Mouse (Mus musculus) MEL-GATA-1-ER (cell line): ENCODE measurements around the gene Ecm1.
A peak's percentile ranks its signal among the peaks of the same experiment; 100 is the strongest.

Experiments
- DNase-seq: peaks from one replicate; pipeline ENCODE4 v3.0.0-alpha.2; 2012; ENCODE audit warnings: low read depth; ENCODE audit errors: extremely low read depth

The Ecm1 gene

DNA sequence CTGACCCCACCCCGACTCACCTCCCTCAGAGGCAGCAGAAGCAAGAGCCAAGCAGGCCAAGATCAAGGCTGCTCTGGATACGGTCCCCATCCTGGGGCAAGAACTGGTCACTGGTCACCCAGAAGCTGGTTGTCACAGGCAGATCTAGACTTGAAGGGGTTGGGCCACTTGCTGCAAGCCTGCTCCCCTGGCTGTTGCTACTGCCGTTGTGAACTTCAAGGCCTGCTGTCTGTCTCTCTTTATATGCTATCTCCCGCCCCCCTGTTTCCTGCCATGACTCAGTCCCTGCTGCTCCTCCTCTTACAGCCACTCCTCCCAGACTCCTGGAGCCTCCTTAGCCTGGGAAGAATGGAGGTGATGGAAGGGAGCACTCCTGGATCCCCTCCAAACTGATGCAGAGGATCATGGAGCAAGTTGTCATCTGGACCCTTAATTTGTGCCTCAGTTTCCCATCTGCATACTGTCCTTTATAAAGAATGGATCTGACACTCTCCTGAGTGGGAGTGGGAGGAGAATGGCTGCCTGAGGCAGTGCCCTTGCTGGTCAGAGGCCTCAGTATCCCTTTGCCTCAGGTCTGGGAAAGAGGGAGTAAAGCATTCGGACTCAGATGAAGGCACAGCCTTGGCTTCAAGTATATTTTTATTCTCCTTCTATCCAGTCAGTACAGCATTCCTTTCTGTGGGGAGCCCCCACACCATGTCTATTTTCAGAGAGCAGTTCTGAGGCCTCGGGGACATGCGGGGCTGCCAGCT, at the start of gene Ecm1:
TSS of gene Ecm1 (minus strand) at position 217 of the 752 bp plus-strand sequence.
- peak; percentile 75 for DNase-seq

DNA sequence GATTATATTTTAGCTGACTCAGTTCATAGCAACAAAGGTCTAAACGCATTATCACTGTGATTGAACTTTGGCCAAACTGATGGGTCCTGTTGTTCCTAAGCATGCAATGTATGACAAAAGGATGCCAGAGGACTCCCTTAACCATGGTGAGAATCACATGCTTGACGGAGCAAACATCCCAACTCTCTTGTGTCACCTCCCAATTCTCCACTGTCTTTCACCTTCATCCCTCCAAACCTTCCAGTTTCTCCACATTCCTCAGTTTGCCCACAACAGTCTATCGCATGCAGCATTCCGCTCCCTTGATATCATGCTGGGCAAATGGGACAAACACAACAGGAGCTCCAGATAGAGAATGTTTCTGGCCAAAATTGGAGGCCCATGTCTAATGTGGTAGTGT, 46.1 kb upstream of the Ecm1 start:
- DNase-seq = no peak

DNA sequence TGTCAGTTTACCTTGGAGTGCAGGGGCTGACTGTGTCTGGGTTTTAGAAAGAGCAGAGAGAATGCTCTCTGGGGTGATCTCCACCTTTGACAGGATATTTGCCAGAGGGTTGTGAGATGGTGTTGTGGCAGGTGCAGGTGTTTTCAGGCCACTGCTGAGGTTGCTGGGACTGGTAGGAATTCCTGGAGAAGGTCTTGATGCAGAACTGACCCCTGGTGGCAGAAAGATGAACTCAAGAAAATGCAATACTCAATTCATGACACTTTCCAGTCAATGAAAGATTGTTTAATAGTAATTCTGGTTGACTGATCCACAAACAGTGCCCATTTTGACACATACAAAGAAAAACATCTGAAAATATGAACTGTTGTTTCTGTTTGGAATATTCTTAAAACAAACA, 32.6 kb upstream of the Ecm1 start:
- DNase-seq = peak; percentile 21

DNA sequence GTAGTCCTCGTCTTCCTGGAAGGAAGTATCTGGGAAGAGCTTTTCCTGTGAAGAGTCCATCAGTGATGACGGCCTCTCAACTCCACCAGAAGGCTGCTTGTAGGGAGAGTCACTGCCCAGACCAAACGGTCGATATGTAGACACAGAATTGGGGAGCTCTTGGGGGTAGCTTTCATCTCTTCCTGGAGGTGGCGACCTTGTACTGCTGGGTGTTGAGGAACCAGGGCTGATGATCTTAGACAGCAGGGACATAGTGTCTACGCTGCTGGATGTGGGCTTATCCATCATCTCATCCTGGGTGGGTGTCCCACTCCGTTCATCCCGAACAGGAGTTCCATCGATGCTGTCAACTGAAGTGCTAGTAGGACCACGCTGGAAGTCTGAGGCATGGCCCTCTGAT, 26.2 kb upstream of the Ecm1 start:
- no peak for DNase-seq

GRCm38 (mm10) chr3:95763811-95764210, 24.4 kb upstream of the Ecm1 start:
- DNase-seq = no peak

DNA sequence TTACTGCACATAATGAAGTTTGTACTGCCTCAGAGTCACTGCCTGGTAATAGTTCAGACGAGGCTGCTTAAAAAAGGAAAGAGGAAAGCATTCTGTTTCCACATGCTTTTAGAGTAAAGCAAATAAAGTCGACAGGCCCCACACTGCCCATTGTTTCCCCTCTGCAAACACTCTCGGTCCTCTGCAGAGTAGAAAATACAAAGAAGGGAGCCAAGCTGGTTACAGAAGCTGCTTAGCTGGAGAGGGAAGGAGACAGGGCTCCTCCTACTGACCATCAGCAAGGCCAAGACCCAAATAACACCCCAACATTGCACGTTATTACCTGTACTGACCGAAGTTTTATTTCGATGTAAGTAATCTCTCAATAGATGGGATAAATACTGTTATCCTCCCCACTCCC, 23.6 kb upstream of the Ecm1 start:
- DNase-seq = no peak

- no peak for DNase-seq
Measured at GRCm38 (mm10) chr3:95761771-95762170, 22.4 kb upstream of the Ecm1 start.

- DNase-seq = no peak
Measured at GRCm38 (mm10) chr3:95760656-95761055, 21.3 kb upstream of the Ecm1 start.

GRCm38 (mm10) chr3:95760106-95760505, 20.7 kb upstream of the Ecm1 start, which contains the start of gene Tars2:
Gene Tars2 (minus strand): TSS chr3:95760206.
- no peak for DNase-seq

DNA sequence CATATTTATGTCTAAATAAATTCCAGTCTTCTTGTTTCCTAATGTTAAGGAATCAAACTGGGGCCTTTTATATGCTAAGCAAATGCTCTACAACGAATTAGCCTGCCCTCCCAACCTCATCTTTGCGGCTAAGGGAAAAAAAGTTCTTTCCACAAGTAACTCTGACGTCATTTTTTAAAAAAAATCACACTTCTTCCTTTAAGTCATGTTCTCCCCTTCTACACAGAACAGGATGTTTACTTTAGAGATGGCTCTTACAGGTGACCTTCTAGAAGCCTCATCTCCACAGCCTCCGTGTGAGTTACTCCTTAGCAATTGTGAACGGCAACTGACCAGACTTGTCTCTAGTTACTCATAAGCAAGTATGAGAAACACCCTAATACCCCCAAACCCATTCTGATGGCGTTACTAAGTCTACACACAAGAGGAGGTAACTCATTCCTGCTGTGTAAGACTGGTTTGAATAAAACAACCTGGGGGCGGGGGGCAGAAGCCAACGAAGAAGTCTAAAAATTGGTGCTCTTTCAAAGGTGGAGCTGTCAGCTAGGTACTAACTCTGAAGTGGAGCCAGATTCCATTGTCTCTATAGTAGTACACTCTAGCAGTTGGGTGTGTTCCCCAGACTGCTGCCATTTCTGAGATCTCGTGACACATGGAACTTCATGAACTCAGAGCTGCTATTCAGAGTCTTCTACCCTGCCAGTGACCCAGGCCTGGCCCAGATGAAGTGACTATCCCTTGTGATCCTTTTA, 19.3 kb upstream of the Ecm1 start:
- DNase-seq = no peak

- no peak for DNase-seq
Measured at GRCm38 (mm10) chr3:95756808-95757207, 17.4 kb upstream of the Ecm1 start.

DNA sequence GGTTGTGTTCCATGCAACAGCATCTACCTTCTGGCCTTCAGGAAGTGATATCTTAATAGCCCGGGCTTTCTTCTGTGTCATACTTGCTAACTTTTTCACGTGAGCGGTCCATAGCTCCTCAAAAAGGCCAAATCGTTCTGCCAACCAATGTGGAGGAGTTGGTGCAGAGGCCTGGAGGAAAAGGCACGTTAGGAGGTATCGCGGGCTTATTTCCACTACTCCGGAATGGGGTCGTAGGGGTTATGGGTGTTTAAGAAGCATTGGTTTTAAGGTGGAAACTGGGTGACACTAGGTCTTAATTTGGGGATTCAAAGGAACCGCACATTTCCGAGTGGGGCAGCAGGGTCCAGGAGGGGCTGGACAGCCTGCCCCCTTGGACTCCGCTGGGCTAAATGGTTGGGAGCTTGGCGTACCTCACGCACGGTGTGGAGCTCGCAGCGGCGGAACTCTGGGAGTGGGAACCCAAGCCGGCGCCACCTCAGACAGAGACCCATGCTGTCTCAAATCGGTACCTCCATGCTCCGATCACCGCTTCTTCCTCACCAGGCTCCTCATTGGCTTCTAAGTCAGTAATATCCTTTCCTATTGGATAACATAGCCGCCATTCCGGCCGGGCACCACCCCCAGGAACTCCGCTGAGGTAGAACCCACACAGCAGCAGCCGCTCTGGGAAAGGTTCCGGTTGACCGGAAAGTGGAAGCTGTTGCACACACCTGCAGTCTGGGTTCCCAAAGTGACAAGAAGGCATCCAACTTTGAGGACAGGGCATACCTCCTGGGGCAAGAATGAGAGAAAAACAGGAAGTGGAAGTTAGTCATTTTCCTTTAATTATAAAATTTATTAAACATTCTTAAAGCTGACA, 15.2 kb upstream of the Ecm1 start:
- DNase-seq = peak; percentile 100

- no peak for DNase-seq
Measured at GRCm38 (mm10) chr3:95752935-95753334, 13.6 kb upstream of the Ecm1 start.

- DNase-seq = no peak
Measured at GRCm38 (mm10) chr3:95740406-95740805, 1.0 kb upstream of the Ecm1 start.

DNA sequence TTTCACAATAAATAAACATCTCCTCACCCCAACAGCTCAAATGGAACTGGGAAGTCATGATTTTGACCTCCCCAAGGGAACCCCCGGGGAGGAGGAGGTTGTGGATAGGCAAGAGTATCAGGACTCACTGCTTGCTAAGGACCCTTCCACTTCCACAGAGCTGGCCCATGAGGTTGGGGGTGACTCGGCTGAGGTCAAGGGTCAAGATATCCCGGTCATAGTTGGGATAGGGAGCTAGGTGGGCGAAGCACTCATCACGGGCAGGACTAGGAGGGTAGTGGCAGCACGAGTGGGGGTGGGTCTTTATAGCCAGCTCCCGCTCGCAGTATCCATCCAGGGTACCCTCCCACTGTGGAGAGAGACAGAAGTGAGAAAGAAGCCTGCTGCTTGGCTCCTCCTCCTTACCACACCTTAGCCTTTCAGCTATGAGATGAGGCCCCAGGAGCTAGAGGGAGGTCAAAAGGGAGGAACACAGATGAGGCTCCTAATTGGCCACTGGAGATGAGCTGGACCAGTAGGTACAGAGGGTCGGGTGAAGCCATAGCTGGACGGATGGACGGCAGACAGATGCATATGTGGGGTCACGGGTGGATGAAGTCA, 4.2 kb downstream of the Ecm1 start:
- no peak for DNase-seq

- DNase-seq = peak; percentile 36
Measured at GRCm38 (mm10) chr3:95734092-95734702, 5.2 kb downstream of the Ecm1 start.

- DNase-seq = no peak
Measured at GRCm38 (mm10) chr3:95732744-95733521, 6.4 kb downstream of the Ecm1 start.

DNA sequence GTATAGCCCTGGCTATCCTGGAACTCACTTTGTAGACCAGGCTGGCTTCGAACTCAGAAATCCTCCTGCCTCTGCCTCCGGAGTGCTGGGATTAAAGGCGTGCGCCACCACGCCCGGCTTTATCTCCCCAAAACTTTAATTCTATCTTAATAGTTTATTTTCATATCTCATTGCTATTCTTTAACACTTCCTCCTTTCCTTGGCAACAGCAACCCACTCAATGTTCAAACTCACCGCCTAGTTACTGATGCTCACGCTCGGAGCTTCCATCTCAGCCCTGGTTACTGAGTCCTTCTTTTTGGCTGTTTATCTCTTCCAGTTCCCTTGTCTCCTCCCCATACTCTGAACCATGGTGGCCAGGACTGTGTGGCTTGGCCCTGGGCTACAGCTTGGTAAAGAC, 7.1 kb downstream of the Ecm1 start:
- peak; percentile 81 for DNase-seq

DNA sequence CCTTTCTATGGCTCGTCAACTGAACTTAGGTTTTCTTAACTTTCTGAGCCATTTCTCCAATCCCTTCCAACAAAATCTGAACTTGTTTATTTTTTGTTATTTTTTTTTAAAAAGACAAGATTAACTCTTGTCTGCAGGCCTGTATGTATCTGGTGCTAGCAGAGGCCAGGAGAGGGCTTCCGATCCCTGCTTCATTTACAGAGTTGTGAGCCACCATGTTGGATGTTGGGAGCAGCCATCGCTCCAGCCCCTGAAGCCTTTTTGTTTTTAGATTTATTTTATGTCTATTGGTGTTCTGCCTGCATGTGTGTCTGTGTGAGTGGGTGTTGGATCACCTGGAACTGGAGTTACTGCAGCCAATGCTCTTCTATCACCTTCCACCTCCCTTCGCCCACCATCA, 7.6 kb downstream of the Ecm1 start:
- DNase-seq = no peak

GRCm38 (mm10) chr3:95730431-95730830, 8.9 kb downstream of the Ecm1 start:
- DNase-seq = no peak
